Mouse (Mus musculus) MEL (cell line): Measurements from ENCODE around the gene Tph2. TPM values are rescaled to one million over a fixed set of nuclear protein-coding genes. Genes with fewer than 3 reads are reported as not detected.

Experiments used
- DNase-seq: peaks from one replicate; pipeline ENCODE4 v3.0.0; 2011; ENCODE audit warnings: low read depth, low spot score
- H3K27ac ChIP-seq: 2 replicates; pipeline ENCODE4 v1.5.1; 2012; ENCODE audit warnings: low read depth, mild to moderate bottlenecking, control low read depth, low read length, moderate library complexity; ENCODE audit not compliant: control insufficient read depth
- H3K27me3 ChIP-seq, 2 experiments: fragments of 150-350 bp in 1 of 2; sonication (generic) in 1 of 2; 2 replicates each; pipeline ENCODE4 v1.6.1; 2012; ENCODE audit warnings: low read length in 2 of 2, mild to moderate bottlenecking in 2 of 2, improper control_type of control experiment in 1 of 2, moderate library complexity in 1 of 2; ENCODE audit not compliant: insufficient read depth in 2 of 2, control insufficient read depth in 1 of 2
- H3K36me3 ChIP-seq, 2 experiments: 2 replicates each; pipeline ENCODE4 v1.6.1; 2012 to 2014; ENCODE audit warnings: low read length in 2 of 2, improper control_type of control experiment in 1 of 2, inconsistent platforms in 1 of 2, mild to moderate bottlenecking in 1 of 2; ENCODE audit not compliant: insufficient read depth in 2 of 2, control insufficient read depth in 1 of 2
- H3K4me1 ChIP-seq, 2 experiments: fragments of 150-350 bp in 1 of 2; sonication (generic) in 1 of 2; 2 replicates each; pipeline ENCODE4 v1.6.1; 2012; ENCODE audit warnings: low read length in 2 of 2, improper control_type of control experiment in 1 of 2, mild to moderate bottlenecking in 1 of 2; ENCODE audit not compliant: insufficient read depth in 2 of 2, control insufficient read depth in 1 of 2
- H3K4me3 ChIP-seq, 2 experiments: fragments of 150-350 bp in 1 of 2; sonication (generic) in 1 of 2; 2 replicates each; pipeline ENCODE4 v1.5.1; 2012; ENCODE audit warnings: low read depth in 2 of 2, low read length in 2 of 2, mild to moderate bottlenecking in 2 of 2, moderate library complexity in 2 of 2, control low read depth in 1 of 2, improper control_type of control experiment in 1 of 2; ENCODE audit not compliant: control insufficient read depth in 1 of 2, insufficient read depth in 1 of 2
- H3K79me2 ChIP-seq: 2 replicates; pipeline ENCODE4 v1.6.1; 2012; ENCODE audit warnings: mild to moderate bottlenecking, low read length, moderate library complexity; ENCODE audit not compliant: control insufficient read depth, poor library complexity, insufficient read depth
- H3K9ac ChIP-seq: 2 replicates; pipeline ENCODE4 v1.6.1; 2012; ENCODE audit warnings: low read depth, mild to moderate bottlenecking, control low read depth, low read length, moderate library complexity; ENCODE audit not compliant: control insufficient read depth, poor library complexity, severe bottlenecking
- H3K9me3 ChIP-seq: fragments of 150-350 bp; sonication (generic); replicated peaks from 2 replicates; pipeline ENCODE4 v1.6.1; 2012; ENCODE audit warnings: mild to moderate bottlenecking, low read length, improper control_type of control experiment, moderate library complexity; ENCODE audit not compliant: insufficient read depth
- E2F4 ChIP-seq: IDR thresholded peaks from 2 replicates; pipeline ENCODE4 v1.6.1; 2011; ENCODE audit warnings: low read depth, low read length, improper control_type of control experiment, borderline replicate concordance
- ELF1 ChIP-seq: IDR thresholded peaks from 2 replicates; pipeline ENCODE4 v1.6.1; 2014; ENCODE audit warnings: low read depth, mild to moderate bottlenecking, inconsistent platforms, low read length, improper control_type of control experiment, moderate library complexity
- EP300 ChIP-seq, 2 experiments: IDR thresholded peaks; 2 replicates each; pipeline ENCODE4 v1.6.1; 2011; ENCODE audit warnings: improper control_type of control experiment in 2 of 2, low read length in 2 of 2, low read depth in 1 of 2, mild to moderate bottlenecking in 1 of 2
- HCFC1 ChIP-seq: IDR thresholded peaks from 2 replicates; pipeline ENCODE4 v1.6.1; 2012; ENCODE audit warnings: low read depth, mild to moderate bottlenecking, inconsistent platforms, low read length, improper control_type of control experiment, moderate library complexity
- MAX ChIP-seq: IDR thresholded peaks from 2 replicates; pipeline ENCODE4 v1.6.1; 2011; ENCODE audit warnings: low read length, improper control_type of control experiment
- ZKSCAN1 ChIP-seq: IDR thresholded peaks from 2 replicates; pipeline ENCODE4 v1.6.1; 2012; ENCODE audit warnings: low read depth, mild to moderate bottlenecking, inconsistent platforms, low read length, improper control_type of control experiment, moderate library complexity
- polyA plus RNA-seq, 2 experiments: library from polyadenylated mRNA; stranded (reverse) in 1 of 2; unstranded in 1 of 2; fragments of >175 nt in 1 of 2; fragments of >200 nt in 1 of 2; gene quantifications; 2 replicates each; pipeline versions ENCODE4 v1.2.1 to v1.2.4; 2012; ENCODE audit warnings: low replicate concordance in 2 of 2, low read depth in 1 of 2; ENCODE audit not compliant: insufficient read length in 2 of 2, insufficient read depth in 1 of 2, missing spikeins in 1 of 2
- total RNA-seq: library from RNA; depleted of rRNA; stranded (reverse); fragments of 300-350 nt; gene quantifications from 2 replicates; pipeline ENCODE4 v1.2.3, GENCODE M21; 2012; rRNA removed

The Tph2 gene
- total and polyA plus RNA-seq, 3 experiments: not detected

DNA sequence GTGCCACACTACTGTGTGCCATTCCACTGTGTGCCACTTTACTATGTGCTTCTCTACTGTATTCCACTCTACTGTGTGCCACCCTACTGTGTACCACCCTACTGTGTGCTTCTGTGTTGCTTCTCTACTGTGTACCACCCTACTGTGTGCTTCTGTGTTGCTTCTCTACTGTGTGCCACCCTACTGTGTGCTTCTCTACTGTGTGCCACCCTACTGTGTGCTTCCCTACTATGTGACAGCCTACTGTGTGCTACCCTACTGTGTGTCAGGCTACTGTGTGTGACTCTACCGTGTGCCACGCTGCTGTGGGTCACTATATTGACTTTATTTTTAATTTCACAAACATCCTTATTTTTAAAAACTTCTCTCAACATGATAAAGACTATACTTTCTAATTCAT is 136.3 kb downstream of the Tph2 start:
- Histone ChIP-seq H3K27me3 (no peaks in the 10 kb centered on the region), H3K4me3 (no peak overlapping the region), H3K27ac (no peak overlapping the region), H3K36me3 (no peaks in the 10 kb centered on the region), H3K9me3 (no peaks in the 10 kb centered on the region), H3K79me2 (no peaks in the 10 kb centered on the region), H3K9ac (no peak overlapping the region), H3K4me1 (no peaks in the 10 kb centered on the region)
- TF ChIP-seq ZKSCAN1: peak; percentile 85; the same call in 1 of the 2 replicates
- no peak for TF ChIP-seq ELF1
- DNase-seq: no peak

DNA sequence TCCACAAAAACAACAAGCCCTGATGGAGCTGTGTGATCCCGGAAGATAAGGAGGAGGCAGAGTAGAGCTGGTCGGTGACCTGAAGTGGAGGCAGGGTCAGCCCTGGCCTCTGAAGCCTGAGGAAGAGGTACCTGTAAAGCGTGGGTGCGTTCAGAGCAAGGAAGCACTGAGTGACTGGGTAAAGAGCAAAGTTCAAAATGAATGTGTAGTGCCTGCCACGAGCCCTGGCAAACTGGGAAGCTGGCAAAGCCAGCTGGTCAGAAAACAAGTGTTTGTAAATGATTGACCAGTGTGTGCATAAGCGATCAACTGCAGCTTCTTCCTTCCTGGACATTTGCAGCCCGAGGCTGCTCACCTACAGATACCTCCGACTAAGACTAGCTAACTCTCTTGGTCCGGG is 149.1 kb downstream of the Tph2 start:
- TF ChIP-seq EP300 (IDR thresholded peaks at IDR 0.05; ENCODE audit: low read depth in 1 of 2, low read length in 2 of 2) (no peak), HCFC1 (no peak), E2F4 (no peak), MAX (no peak)
- H3K27ac ChIP-seq: no peak overlapping the region
- no peaks in the 10 kb centered on the region for H3K9me3 ChIP-seq
- H3K4me1 ChIP-seq: no peaks in the 10 kb centered on the region
- no peak for DNase-seq
- H3K36me3 ChIP-seq: no peaks in the 10 kb centered on the region
- H3K4me3 ChIP-seq: no peak overlapping the region
- H3K27me3 ChIP-seq: no peaks in the 10 kb centered on the region
- H3K79me2 ChIP-seq: no peaks in the 10 kb centered on the region
- no peak overlapping the region for H3K9ac ChIP-seq

Other genes with a start within 250 kb of the Tph2 start
- gene Tbc1d15, start 66.4 kb upstream of the Tph2 start, total RNA-seq: 9.4 and 13.4 TPM in 2 replicates
- 10 to 100 TPM in 1 of 2 experiments, not detected in 1; 46.4 TPM for gene Tbc1d15, start 66.4 kb upstream of the Tph2 start, polyA plus RNA-seq
- 12.9 and 15.5 TPM in 2 replicates for gene Rab21, start 130.6 kb upstream of the Tph2 start, total RNA-seq
- 10 to 100 TPM; 20.9 to 31.5 TPM for gene Rab21, start 130.6 kb upstream of the Tph2 start, polyA plus RNA-seq
- gene Tmem19, start 177.5 kb upstream of the Tph2 start, total RNA-seq: 10.7 and 12.1 TPM in 2 replicates
- gene Tmem19, start 177.5 kb upstream of the Tph2 start, polyA plus RNA-seq: 10 to 100 TPM in 1 of 2 experiments, not detected in 1; 16.6 TPM
- 4.3 and 5.9 TPM in 2 replicates for gene Thap2, start 199.4 kb upstream of the Tph2 start, total RNA-seq
- gene Thap2, start 199.4 kb upstream of the Tph2 start, polyA plus RNA-seq: 1 to 10 TPM in 1 of 2 experiments, not detected in 1; 5.8 TPM
- 14.4 and 16.7 TPM in 2 replicates for gene Zfc3h1, start 199.9 kb upstream of the Tph2 start, total RNA-seq
- 10 to 100 TPM in 1 of 2 experiments, not detected in 1; 28.7 TPM for gene Zfc3h1, start 199.9 kb upstream of the Tph2 start, polyA plus RNA-seq